Mouse (Mus musculus): Measurements from ENCODE around the gene Gm49392. TPM values are rescaled to one million over a fixed set of nuclear protein-coding genes. Genes with fewer than 3 reads are reported as not detected.
"Not testable (repeated sequence)": the region's sequence is repeated elsewhere in the genome, so short reads cannot be mapped to it uniquely, and the experiment has no call there.

Gm49392 gene
- total RNA-seq (2021): not detected
- long read RNA-seq, experiment 1: 0 reads
- long read RNA-seq, experiment 2: 0 reads

GRCm38 (mm10) chr13:60896794-60897193 is at the start of gene Gm49392:
Gene Gm49392, minus strand, starts transcription at chr13:60896894.
- DNase-seq (ENCODE audit: low spot score in 2 of 2); intact Hi-C loops (cut with DNase I): not testable (repeated sequence)

GRCm38 (mm10) chr13:60941884-60942283 is 45.2 kb upstream of the Gm49392 start, which contains the start of gene Tpbpa:
Gene Tpbpa, minus strand, starts transcription at chr13:60941984.
- DNase-seq (ENCODE audit: low spot score in 2 of 2); intact Hi-C loops (cut with DNase I): not testable (repeated sequence)

GRCm38 (mm10) chr13:60936500-60936901 is 39.8 kb upstream of the Gm49392 start, which contains the start of the genes Gm49391 and Ctla2a:
Gene Gm49391, minus strand, starts transcription at chr13:60936571.
Gene Ctla2a, minus strand, starts transcription at chr13:60936625.
- intact Hi-C loops (cut with DNase I): no loop called here
- no peak for DNase-seq (ENCODE audit: low spot score in 2 of 2)

- intact Hi-C loops (cut with DNase I); DNase-seq (ENCODE audit: low spot score in 2 of 2): not testable (repeated sequence)
Observed at GRCm38 (mm10) chr13:60935490-60935889, 38.8 kb upstream of the Gm49392 start, which contains the start of gene Gm49393. Gene Gm49393, minus strand, starts transcription at chr13:60935590.

GRCm38 (mm10) chr13:60904780-60905179 is 8.1 kb upstream of the Gm49392 start, which contains the start of gene Tpbpb:
Gene Tpbpb, minus strand, starts transcription at chr13:60904880.
- intact Hi-C loops (cut with DNase I); DNase-seq (ENCODE audit: low spot score in 2 of 2): not testable (repeated sequence)

GRCm38 (mm10) chr13:60897328-60897727 is 634 bp upstream of the Gm49392 start, which contains the start of gene Ctla2b:
Gene Ctla2b, minus strand, starts transcription at chr13:60897447.
- intact Hi-C loops (cut with DNase I): no loop called here
- peak; percentile 2 to 6 for DNase-seq (ENCODE audit: low spot score in 2 of 2)

- no peak for DNase-seq (ENCODE audit: low spot score in 2 of 2)
- intact Hi-C loops (cut with DNase I): no loop called here
Observed at GRCm38 (mm10) chr13:60895406-60896160, 1.1 kb downstream of the Gm49392 start.

- intact Hi-C loops (cut with DNase I): no loop called here
- DNase-seq (ENCODE audit: low spot score in 2 of 2): no peak
Observed at GRCm38 (mm10) chr13:60892301-60892700, 4.4 kb downstream of the Gm49392 start.

GRCm38 (mm10) chr13:60864281-60864680 is 32.4 kb downstream of the Gm49392 start, which contains the start of gene 4930486L24Rik:
Gene 4930486L24Rik, minus strand, starts transcription at chr13:60864475.
- no peak for DNase-seq (ENCODE audit: low spot score in 2 of 2)
- intact Hi-C loops (cut with DNase I): no loop called here

GRCm38 (mm10) chr13:60848241-60849120 is 48.2 kb downstream of the Gm49392 start:
- intact Hi-C loops (cut with DNase I): no loop called here
- no peak for DNase-seq (ENCODE audit: low spot score in 2 of 2)

- intact Hi-C loops (cut with DNase I): no loop called here
- DNase-seq (ENCODE audit: low spot score in 2 of 2): no peak
Observed at GRCm38 (mm10) chr13:60843153-60843552, 53.5 kb downstream of the Gm49392 start.

- intact Hi-C loops (cut with DNase I): no loop called here
- DNase-seq (ENCODE audit: low spot score in 2 of 2): no peak
Observed at GRCm38 (mm10) chr13:60842703-60843102, 54.0 kb downstream of the Gm49392 start.

- intact Hi-C loops (cut with DNase I): no loop called here
- no peak for DNase-seq (ENCODE audit: low spot score in 2 of 2)
Observed at GRCm38 (mm10) chr13:60839353-60839902, 57.3 kb downstream of the Gm49392 start.

GRCm38 (mm10) chr13:60826052-60826451 is 70.6 kb downstream of the Gm49392 start:
- no peak for DNase-seq (ENCODE audit: low spot score in 2 of 2)
- intact Hi-C loops (cut with DNase I): no loop called here

GRCm38 (mm10) chr13:60820486-60821175 is 76.1 kb downstream of the Gm49392 start:
- intact Hi-C loops (cut with DNase I): no loop called here
- no peak for DNase-seq (ENCODE audit: low spot score in 2 of 2)

GRCm38 (mm10) chr13:60819469-60819868 is 77.2 kb downstream of the Gm49392 start:
- peak in 1 of 2 experiments; percentile 51 for DNase-seq (ENCODE audit: low spot score in 2 of 2)
- intact Hi-C loops (cut with DNase I): loop anchor here (2.0 kb wide), 1 partner anchor 61 kb away; no protein-coding TSS in a partner anchor

GRCm38 (mm10) chr13:60813722-60814121 is 83.0 kb downstream of the Gm49392 start:
- intact Hi-C loops (cut with DNase I): no loop called here
- no peak for DNase-seq (ENCODE audit: low spot score in 2 of 2)

GRCm38 (mm10) chr13:60812768-60813167 is 83.9 kb downstream of the Gm49392 start:
- DNase-seq (ENCODE audit: low spot score in 2 of 2): no peak
- intact Hi-C loops (cut with DNase I): no loop called here

GRCm38 (mm10) chr13:60809690-60810089 is 87.0 kb downstream of the Gm49392 start:
- DNase-seq (ENCODE audit: low spot score in 2 of 2): no peak
- intact Hi-C loops (cut with DNase I): no loop called here

Data from left cerebral cortex, postnatal 14 days (tissue).